Mouse (Mus musculus): ENCODE results near the gene Dnm3.

GRCm38 (mm10) chr1:162217340-162217974, 260.4 kb downstream of the Dnm3 start:
- TF ChIP-seq EP300 (IDR thresholded peaks at IDR 0.05; ENCODE audit: insufficient read depth, low read depth, low read length) = 0 out of 2 replicates have a peak, but pooled peaks have one; percentile 12
- TF ChIP-seq CTCF (IDR thresholded peaks at IDR 0.05) = no peak

Data from heart, adult 2 months (tissue).